Mouse (Mus musculus) liver, embryonic 11.5 days (tissue): Measurements from ENCODE around the gene Ccdc116. TPM values are rescaled to one million over a fixed set of nuclear protein-coding genes. Genes with fewer than 3 reads are reported as not detected.
"Not testable (repeated sequence)": the region's sequence is repeated elsewhere in the genome, so short reads cannot be mapped to it uniquely, and the experiment has no call there.

Experiments used
- ATAC-seq: fragments of 200-750 bp; cut with Nextera tagmentation; replicated peaks from 2 replicates; pipeline ENCODE4 v1.8.0; 2017; ENCODE audit warnings: moderate number of reproducible peaks, mild to moderate bottlenecking, moderate TSS enrichment, moderate library complexity; ENCODE audit not compliant: low FRiP score
- DNase-seq: peaks from one replicate; pipeline ENCODE4 v3.0.0-alpha.2; 2017; ENCODE audit warnings: low spot score
- H3K27ac ChIP-seq: fragments of 300-500 bp; sonication (generic); 2 replicates; pipeline ENCODE4 v1.5.1; 2014; ENCODE audit warnings: mild to moderate bottlenecking, low read depth, low read length, control low read depth
- H3K27me3 ChIP-seq: fragments of 300-500 bp; sonication (generic); replicated peaks from 2 replicates; pipeline ENCODE4 v1.6.1; 2014; ENCODE audit warnings: low read length, mixed read lengths; ENCODE audit not compliant: control insufficient read depth, insufficient read depth
- H3K36me3 ChIP-seq: fragments of 300-500 bp; sonication (generic); 2 replicates; pipeline ENCODE4 v1.6.1; 2014; ENCODE audit warnings: mild to moderate bottlenecking, low read length, moderate library complexity, mixed read lengths; ENCODE audit not compliant: control insufficient read depth, insufficient read depth
- H3K4me1 ChIP-seq: fragments of 300-500 bp; sonication (generic); replicated peaks from 2 replicates; pipeline ENCODE4 v1.6.1; 2014; ENCODE audit warnings: low read length, mixed read lengths; ENCODE audit not compliant: control insufficient read depth, insufficient read depth
- H3K4me2 ChIP-seq: fragments of 300-500 bp; sonication (generic); 2 replicates; pipeline ENCODE4 v1.6.1; 2014; ENCODE audit warnings: mild to moderate bottlenecking, control low read depth, moderate library complexity
- H3K4me3 ChIP-seq: fragments of 300-500 bp; sonication (generic); 2 replicates; pipeline ENCODE4 v1.5.1; 2014; ENCODE audit warnings: low read depth, low read length, control low read depth
- H3K9ac ChIP-seq: fragments of 300-500 bp; sonication (generic); 2 replicates; pipeline ENCODE4 v1.6.1; 2014; ENCODE audit warnings: low read depth, low read length, control low read depth
- H3K9me3 ChIP-seq: fragments of 300-500 bp; sonication (generic); 2 replicates; pipeline ENCODE4 v1.6.1; 2016; ENCODE audit warnings: low read length, inconsistent platforms, mixed read lengths; ENCODE audit not compliant: control insufficient read depth
- WGBS: fragments of 180-500 bp; shearing (Covaris S2); extraction: QIAGEN DNeasy Blood & Tissue Kit; methylation state at CpG from one replicate; pipeline ENCODE4 v1.1.7; 2014; 5-methylcytosine and 5-hydroxymethylcytosine counted together
- polyA plus RNA-seq: library from polyadenylated mRNA; unstranded; fragments of >200 nt; fragmentation: Nextera tagmentation; extraction: Ambion mirVana; gene quantifications from 2 replicates; pipeline ENCODE4 v1.2.1, GENCODE M21; 2014

The Ccdc116 gene
- polyA plus RNA-seq, 1 experiment from 2014 or later, result 2.4 TPM

- Histone ChIP-seq H3K36me3 (peaks cover 20% of the 10 kb centered on the region; the same call in 1 of the 2 replicates), H3K9ac (no peak overlapping the region), H3K27me3 (no peaks in the 10 kb centered on the region), H3K27ac (no peak overlapping the region), H3K4me2 (no peak overlapping the region), H3K4me3 (no peak overlapping the region), H3K9me3 (no peaks in the 10 kb centered on the region), H3K4me1 (no peaks in the 10 kb centered on the region)
- WGBS, result 86% methylated on average over 5 of the region's 5 CpGs
- no peak for DNase-seq
- ATAC-seq, result no peak
Observed at GRCm38 (mm10) chr16:17168049-17168448, 21.0 kb upstream of the Ccdc116 start.

GRCm38 (mm10) chr16:17167179-17167578, 20.1 kb upstream of the Ccdc116 start:
- DNase-seq (no peak), ATAC-seq (no peak)
- Histone ChIP-seq H3K36me3 (peaks cover 20% of the 10 kb centered on the region; the same call in 1 of the 2 replicates), H3K9me3 (no peaks in the 10 kb centered on the region), H3K9ac (no peak overlapping the region), H3K27me3 (no peaks in the 10 kb centered on the region), H3K4me3 (no peak overlapping the region), H3K4me2 (no peak overlapping the region), H3K4me1 (no peaks in the 10 kb centered on the region), H3K27ac (no peak overlapping the region)

GRCm38 (mm10) chr16:17165478-17165877, 18.4 kb upstream of the Ccdc116 start:
- WGBS, result 89% methylated on average over 1 of the region's 1 CpGs
- not testable (repeated sequence) for H3K9me3 ChIP-seq, H3K27me3 ChIP-seq, ATAC-seq, H3K9ac ChIP-seq, H3K4me2 ChIP-seq, H3K27ac ChIP-seq, H3K4me3 ChIP-seq, DNase-seq, H3K4me1 ChIP-seq
- H3K36me3 ChIP-seq, result peaks cover 20% of the 10 kb centered on the region; the same call in 1 of the 2 replicates

DNA sequence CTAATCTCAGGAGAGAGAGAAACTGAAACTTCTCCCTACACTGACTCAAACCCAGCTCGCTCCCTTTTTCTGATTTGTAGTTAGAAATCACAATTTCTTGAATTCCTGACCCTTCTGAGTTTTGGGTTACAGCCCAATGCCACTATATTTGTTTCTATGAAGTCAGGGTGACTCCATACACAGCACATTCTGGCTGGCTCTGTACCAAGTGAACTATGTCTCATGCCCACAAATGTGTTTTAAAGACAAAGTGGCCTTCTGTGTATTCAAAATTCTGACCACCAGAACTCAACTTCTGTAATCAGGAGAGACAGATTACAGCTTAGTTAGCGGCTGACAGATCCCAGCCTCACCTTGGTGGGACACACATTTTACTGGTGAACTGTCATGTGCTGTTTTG, 7.3 kb upstream of the Ccdc116 start:
- 88% methylated on average over 2 of the region's 2 CpGs for WGBS
- Histone ChIP-seq H3K27me3 (no peaks in the 10 kb centered on the region), H3K9me3 (no peaks in the 10 kb centered on the region), H3K4me1 (no peaks in the 10 kb centered on the region), H3K4me2 (no peak overlapping the region), H3K27ac (no peak overlapping the region), H3K36me3 (peaks cover 19% of the 10 kb centered on the region; the same call in 1 of the 2 replicates), H3K4me3 (no peak overlapping the region), H3K9ac (no peak overlapping the region)
- DNase-seq (no peak), ATAC-seq (no peak)

- H3K4me3 ChIP-seq, result no peak overlapping the region
- 91% methylated on average over 4 of the region's 4 CpGs for WGBS
- H3K27ac ChIP-seq, result no peak overlapping the region
- H3K9ac ChIP-seq, result no peak overlapping the region
- ATAC-seq, result no peak
- no peak overlapping the region for H3K4me2 ChIP-seq
- DNase-seq, result no peak
- H3K4me1 ChIP-seq, result peaks cover 10% of the 10 kb centered on the region
- no peaks in the 10 kb centered on the region for H3K9me3 ChIP-seq
- no peaks in the 10 kb centered on the region for H3K27me3 ChIP-seq
- H3K36me3 ChIP-seq, result peaks cover 8% of the 10 kb centered on the region; the same call in 1 of the 2 replicates
Observed at GRCm38 (mm10) chr16:17151874-17152273, 4.8 kb upstream of the Ccdc116 start.

DNA sequence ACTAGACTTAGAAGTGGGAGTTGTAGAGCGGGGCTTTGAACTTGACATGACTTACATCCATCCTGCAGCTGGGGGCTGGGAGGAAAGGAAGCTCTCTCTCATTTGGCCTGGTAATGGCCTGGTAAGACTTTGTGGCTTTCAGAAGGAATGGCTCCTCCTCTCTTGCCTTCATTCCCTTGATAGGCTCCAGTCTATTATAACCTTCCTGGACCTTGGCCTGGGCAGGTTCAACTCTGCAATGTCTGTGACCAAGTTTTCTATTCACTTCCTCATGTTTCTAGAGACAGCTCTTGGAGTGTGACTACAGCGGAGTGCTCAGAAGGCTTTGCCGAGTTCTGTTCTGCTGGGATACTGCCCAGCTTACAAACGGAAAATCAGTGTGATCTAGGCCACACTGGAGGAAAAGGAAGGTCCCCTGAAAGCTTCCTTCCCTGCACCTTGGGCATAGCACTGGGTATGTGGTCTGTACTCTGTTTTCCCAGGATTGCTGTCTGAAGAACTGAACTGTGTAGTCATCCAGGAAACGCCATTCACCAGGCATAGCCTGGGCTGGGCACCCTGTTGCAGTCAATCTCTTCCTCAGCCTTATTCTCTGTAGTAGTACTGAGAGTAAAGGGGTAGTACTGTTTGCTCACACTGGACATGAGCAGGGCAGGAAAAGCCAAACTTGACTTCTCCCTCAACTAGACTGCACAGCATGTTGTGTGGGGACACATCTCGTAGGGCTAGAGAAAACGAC, 3.7 kb upstream of the Ccdc116 start:
- no peak for DNase-seq
- WGBS, result 82% methylated on average over 7 of the region's 7 CpGs
- Histone ChIP-seq H3K36me3 (peaks cover 6% of the 10 kb centered on the region; the same call in 1 of the 2 replicates), H3K4me1 (peaks cover 10% of the 10 kb centered on the region), H3K27ac (no peak overlapping the region), H3K27me3 (no peaks in the 10 kb centered on the region), H3K9me3 (no peaks in the 10 kb centered on the region), H3K9ac (no peak overlapping the region), H3K4me2 (no peak overlapping the region), H3K4me3 (no peak overlapping the region)
- no peak for ATAC-seq

- H3K9ac ChIP-seq, result peak overlapping the region; percentile 75
- H3K4me1 ChIP-seq, result peaks cover 10% of the 10 kb centered on the region
- H3K9me3 ChIP-seq, result no peaks in the 10 kb centered on the region
- no peaks in the 10 kb centered on the region for H3K27me3 ChIP-seq
- WGBS, result 7% methylated on average over 16 of the region's 16 CpGs
- peak overlapping the region; percentile 40; the same call in 1 of the 2 replicates for H3K27ac ChIP-seq
- peak overlapping the region; percentile 71 for H3K4me3 ChIP-seq
- H3K4me2 ChIP-seq, result peak overlapping the region; percentile 88
- ATAC-seq (peak; percentile 63), DNase-seq (peak; percentile 81)
- peaks cover 3% of the 10 kb centered on the region; the same call in 1 of the 2 replicates for H3K36me3 ChIP-seq
Observed at GRCm38 (mm10) chr16:17148084-17148483, 1.1 kb upstream of the Ccdc116 start.

DNA sequence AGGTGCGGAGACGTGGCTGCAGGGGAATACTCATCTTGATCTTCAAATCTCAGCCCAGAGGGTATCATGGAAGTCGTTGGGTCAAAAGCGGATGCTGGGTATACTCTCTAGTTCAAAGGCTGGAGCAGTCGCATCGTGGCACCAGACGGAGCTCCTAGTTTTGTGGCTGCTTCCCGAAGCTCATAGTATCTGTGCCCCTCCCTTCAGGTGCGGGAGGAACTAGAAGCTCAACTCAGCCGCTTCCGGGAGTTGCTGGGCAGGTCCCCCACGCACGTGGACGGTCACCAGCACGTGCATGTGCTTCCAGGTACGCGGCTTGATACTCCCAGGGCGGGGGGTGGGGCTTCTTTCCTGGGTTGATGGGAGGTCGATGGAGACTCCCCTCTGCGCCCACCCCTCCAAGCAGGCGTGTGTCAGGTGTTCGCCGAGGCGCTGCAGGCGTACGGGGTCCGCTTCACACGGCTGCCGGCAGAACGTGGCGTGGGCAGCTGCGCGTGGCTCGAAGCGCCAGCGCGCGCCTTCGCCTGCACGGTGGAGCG, 431 bp upstream of the Ccdc116 start:
- ATAC-seq (peak; percentile 19), DNase-seq (peak; percentile 70)
- Histone ChIP-seq H3K4me2 (peak overlapping the region; percentile 88), H3K36me3 (no peaks in the 10 kb centered on the region; the same call in 1 of the 2 replicates), H3K9me3 (no peaks in the 10 kb centered on the region), H3K27ac (peak overlapping the region; percentile 40; the same call in 1 of the 2 replicates), H3K4me1 (peaks cover 10% of the 10 kb centered on the region), H3K9ac (peak overlapping the region; percentile 75), H3K4me3 (peak overlapping the region; percentile 71), H3K27me3 (no peaks in the 10 kb centered on the region)
- WGBS, result under 1% methylated on average over 41 of the region's 41 CpGs
